Mouse (Mus musculus): Measurements from ENCODE around the gene Miox.

GRCm38 (mm10) chr15:89343325-89343724 lies 9.1 kb downstream of the Miox start:
- no peak for TF ChIP-seq E2F4 (IDR thresholded peaks at IDR 0.05; ENCODE audit: borderline replicate concordance, low read depth, low read length)
- no peak for TF ChIP-seq CHD2 (IDR thresholded peaks at IDR 0.05; ENCODE audit: low read length)
- TF ChIP-seq NRF1 (IDR thresholded peaks at IDR 0.05; ENCODE audit: insufficient read depth, low read depth, low read length, poor library complexity, severe bottlenecking), result no peak
- TF ChIP-seq MAZ (IDR thresholded peaks at IDR 0.05; ENCODE audit: low read depth, low read length), result no peak
- no peak for TF ChIP-seq SIN3A (IDR thresholded peaks at IDR 0.05; ENCODE audit: low read length)

Measured in MEL (cell line).